Mouse (Mus musculus) testis, adult 2 months (tissue): ENCODE measurements around the gene Olfr1502. TPM values are rescaled to one million over a fixed set of nuclear protein-coding genes. Genes with fewer than 3 reads are reported as not detected.

Experiments used
- H3K27ac ChIP-seq: fragments of 200-500 bp; 2 replicates; pipeline ENCODE4 v1.5.1; 2012; ENCODE audit warnings: low read depth, low read length; ENCODE audit not compliant: control insufficient read depth, insufficient read depth
- H3K27me3 ChIP-seq: fragments of 200-500 bp; 2 replicates; pipeline ENCODE4 v1.6.1; 2012; ENCODE audit warnings: mild to moderate bottlenecking, low read length, moderate library complexity; ENCODE audit not compliant: control insufficient read depth, insufficient read depth
- H3K36me3 ChIP-seq: fragments of 200-500 bp; 2 replicates; pipeline ENCODE4 v1.6.1; 2012; ENCODE audit warnings: mild to moderate bottlenecking, low read length; ENCODE audit not compliant: control insufficient read depth, insufficient read depth
- H3K4me1 ChIP-seq: fragments of 200-500 bp; 2 replicates; pipeline ENCODE4 v1.6.1; 2012; ENCODE audit warnings: low read length; ENCODE audit not compliant: control insufficient read depth, insufficient read depth
- H3K4me3 ChIP-seq: fragments of 200-500 bp; 2 replicates; pipeline ENCODE4 v1.5.1; 2012; ENCODE audit warnings: low read depth, mild to moderate bottlenecking, low read length, moderate library complexity, mixed read lengths; ENCODE audit not compliant: control insufficient read depth
- CTCF ChIP-seq: fragments of 200-500 bp; IDR thresholded peaks from 2 replicates; pipeline ENCODE4 v1.5.1; 2012; ENCODE audit warnings: low read depth, mild to moderate bottlenecking, inconsistent platforms, low read length, moderate library complexity; ENCODE audit not compliant: control insufficient read depth, insufficient read depth, insufficient replicate concordance
- POLR2A ChIP-seq: fragments of 200-500 bp; IDR thresholded peaks from 2 replicates; pipeline ENCODE4 v1.6.1; 2012; ENCODE audit warnings: low read depth, mild to moderate bottlenecking, inconsistent platforms, low read length, moderate library complexity; ENCODE audit not compliant: control insufficient read depth
- polyA plus RNA-seq: library from polyadenylated mRNA; depleted of rRNA; stranded (reverse); fragments of >200 nt; gene quantifications from 2 replicates; pipeline ENCODE4 v1.2.3, GENCODE M21; 2012; rRNA removed

Olfr1502 gene
- polyA plus RNA-seq, 1 experiment = not detected

GRCm38 (mm10) chr19:13897828-13898227, 36.2 kb downstream of the Olfr1502 start, which contains the start of gene Olfr1504:
TSS of gene Olfr1504 (minus strand) at chr19:13897928.
- Histone ChIP-seq H3K36me3 (no peaks in the 10 kb centered on the region), H3K27ac (no peak within 1 kb of the TSS), H3K4me1 (no peaks in the 10 kb centered on the region), H3K4me3 (no peak within 1 kb of the TSS), H3K27me3 (no peaks in the 10 kb centered on the region)
- TF ChIP-seq POLR2A (no peak), CTCF (no peak)

Other genes starting within 250 kb of the Olfr1502 start
- not detected in 2 replicates for gene Olfr1487, start 244.4 kb upstream of the Olfr1502 start, polyA plus RNA-seq
- not detected in 2 replicates for gene Olfr1489, start 230.2 kb upstream of the Olfr1502 start, polyA plus RNA-seq
- gene Olfr1490, start 210.7 kb upstream of the Olfr1502 start, polyA plus RNA-seq = not detected in 2 replicates
- not detected in 2 replicates for gene Olfr1491, start 164.5 kb upstream of the Olfr1502 start, polyA plus RNA-seq
- not detected in 2 replicates for gene Olfr1493-ps1, start 138.5 kb upstream of the Olfr1502 start, polyA plus RNA-seq
- not detected in 2 replicates for gene Olfr1494, start 122.1 kb upstream of the Olfr1502 start, polyA plus RNA-seq
- not detected in 2 replicates for gene Olfr1495, start 97.2 kb upstream of the Olfr1502 start, polyA plus RNA-seq
- not detected in 2 replicates for gene Olfr1496, start 83.9 kb upstream of the Olfr1502 start, polyA plus RNA-seq
- gene Olfr1497, start 63.6 kb upstream of the Olfr1502 start, polyA plus RNA-seq = 0.14 and 0.19 TPM in 2 replicates
- gene Olfr1499, start 42.3 kb upstream of the Olfr1502 start, polyA plus RNA-seq = not detected in 2 replicates
- not detected in 2 replicates for gene Olfr1500, start 31.3 kb upstream of the Olfr1502 start, polyA plus RNA-seq
- not detected in 2 replicates for gene Olfr1501, start 11.1 kb upstream of the Olfr1502 start, polyA plus RNA-seq
- gene Olfr1504, start 36.1 kb downstream of the Olfr1502 start, polyA plus RNA-seq = not detected in 2 replicates
- not detected in 2 replicates for gene Olfr1505, start 51.7 kb downstream of the Olfr1502 start, polyA plus RNA-seq